Mouse (Mus musculus): ENCODE measurements around the gene Il4ra.

Il4ra gene

DNA sequence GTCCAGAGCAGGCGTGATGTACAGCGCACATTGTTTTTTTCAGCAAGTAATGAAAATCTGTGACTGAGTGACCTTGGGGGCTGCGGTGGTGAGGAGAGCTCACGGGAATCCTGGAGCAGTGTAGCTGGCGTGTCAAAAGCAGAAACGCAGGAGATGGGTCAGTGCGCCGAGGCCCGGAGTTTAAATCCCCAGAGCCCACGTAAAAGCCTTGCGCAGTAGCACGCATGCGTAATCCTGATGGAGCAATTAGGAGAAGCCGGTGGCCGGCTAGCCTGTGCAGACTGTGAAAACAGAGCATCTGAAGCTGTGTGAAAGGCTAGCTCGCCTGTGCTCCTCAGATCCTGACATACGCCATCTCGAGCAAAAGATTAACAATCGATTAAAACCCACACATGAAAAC lies 20.0 kb downstream of the Il4ra start:
- no peak for DNase-seq (ENCODE audit: low read depth, low spot score)

DNA sequence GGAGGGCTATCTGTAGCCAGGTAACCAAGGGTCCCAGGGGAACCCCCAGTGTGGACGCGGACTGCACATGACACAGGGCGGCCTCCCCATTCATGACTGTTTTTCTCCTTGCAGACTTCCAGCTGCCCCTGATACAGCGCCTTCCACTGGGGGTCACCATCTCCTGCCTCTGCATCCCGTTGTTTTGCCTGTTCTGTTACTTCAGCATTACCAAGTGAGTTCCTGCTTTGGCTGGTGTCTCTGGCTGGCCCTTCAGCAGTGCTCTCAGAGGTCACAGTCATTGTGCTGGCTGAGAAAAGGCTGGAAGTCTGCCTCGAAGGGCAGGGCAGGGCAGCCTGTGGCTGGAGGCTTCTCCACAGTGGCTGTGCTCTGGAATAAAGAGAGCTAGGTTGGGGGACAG lies 20.8 kb downstream of the Il4ra start:
- DNase-seq (ENCODE audit: low read depth, low spot score) = no peak

DNA sequence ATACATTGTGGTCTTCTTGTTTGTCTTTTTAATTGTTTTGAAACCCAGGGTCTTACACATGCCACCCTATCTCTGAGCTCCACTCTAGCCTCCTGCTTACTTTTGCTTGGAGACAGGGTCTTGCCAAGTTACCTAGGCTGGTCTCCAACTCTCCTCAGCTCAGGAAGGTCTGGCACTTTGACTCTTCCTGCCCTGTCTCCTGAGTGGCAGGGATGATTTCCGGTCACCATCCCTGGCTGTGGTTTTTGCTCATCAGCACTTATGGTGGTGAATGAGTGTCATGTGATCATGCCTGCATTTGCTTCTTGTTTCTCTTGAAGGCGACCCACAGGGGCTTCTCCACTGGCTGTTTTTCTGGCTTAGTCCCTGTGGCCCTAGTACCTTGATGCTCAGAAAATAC lies 21.9 kb downstream of the Il4ra start:
- DNase-seq (ENCODE audit: low read depth, low spot score) = no peak

GRCm38 (mm10) chr7:125574832-125575231 lies 22.9 kb downstream of the Il4ra start:
- DNase-seq (ENCODE audit: low read depth, low spot score) = no peak

DNA sequence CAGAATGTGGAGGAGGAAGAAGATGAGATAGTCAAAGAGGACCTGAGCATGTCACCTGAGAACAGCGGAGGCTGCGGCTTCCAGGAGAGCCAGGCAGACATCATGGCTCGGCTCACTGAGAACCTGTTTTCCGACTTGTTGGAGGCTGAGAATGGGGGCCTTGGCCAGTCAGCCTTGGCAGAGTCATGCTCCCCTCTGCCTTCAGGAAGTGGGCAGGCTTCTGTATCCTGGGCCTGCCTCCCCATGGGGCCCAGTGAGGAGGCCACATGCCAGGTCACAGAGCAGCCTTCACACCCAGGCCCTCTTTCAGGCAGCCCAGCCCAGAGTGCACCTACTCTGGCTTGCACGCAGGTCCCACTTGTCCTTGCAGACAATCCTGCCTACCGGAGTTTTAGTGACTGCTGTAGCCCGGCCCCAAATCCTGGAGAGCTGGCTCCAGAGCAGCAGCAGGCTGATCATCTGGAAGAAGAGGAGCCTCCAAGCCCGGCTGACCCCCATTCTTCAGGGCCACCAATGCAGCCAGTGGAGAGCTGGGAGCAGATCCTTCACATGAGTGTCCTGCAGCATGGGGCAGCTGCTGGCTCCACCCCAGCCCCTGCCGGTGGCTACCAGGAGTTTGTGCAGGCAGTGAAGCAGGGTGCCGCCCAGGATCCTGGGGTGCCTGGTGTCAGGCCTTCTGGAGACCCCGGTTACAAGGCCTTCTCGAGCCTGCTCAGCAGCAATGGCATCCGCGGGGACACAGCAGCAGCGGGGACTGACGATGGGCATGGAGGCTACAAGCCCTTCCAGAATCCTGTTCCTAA lies 24.0 kb downstream of the Il4ra start:
- DNase-seq (ENCODE audit: low read depth, low spot score) = no peak

DNA sequence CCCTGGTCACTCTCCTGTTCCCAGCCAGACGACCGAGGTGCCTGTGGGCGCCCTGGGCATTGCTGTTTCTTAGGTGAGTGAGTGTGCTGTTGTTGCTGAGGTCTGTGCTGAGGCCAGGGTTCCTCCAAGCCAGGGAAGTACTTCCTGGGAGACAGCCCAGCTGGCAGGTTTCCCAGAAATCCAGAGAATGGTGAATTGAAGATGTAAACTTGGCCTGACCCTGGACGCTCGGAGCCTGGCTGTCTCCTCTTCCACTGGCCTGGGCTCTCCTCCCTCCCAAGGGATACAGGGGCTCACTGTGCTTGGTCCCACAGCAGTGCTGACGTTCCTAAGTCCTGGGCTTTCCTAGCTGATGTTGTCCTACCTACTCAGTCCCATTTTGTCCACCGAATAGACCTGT lies 25.1 kb downstream of the Il4ra start:
- DNase-seq (ENCODE audit: low read depth, low spot score) = no peak

- DNase-seq (ENCODE audit: low read depth, low spot score) = no peak
Observed at GRCm38 (mm10) chr7:125577486-125578088, 25.7 kb downstream of the Il4ra start.

- DNase-seq (ENCODE audit: low read depth, low spot score) = no peak
Observed at GRCm38 (mm10) chr7:125578106-125578505, 26.2 kb downstream of the Il4ra start.

DNA sequence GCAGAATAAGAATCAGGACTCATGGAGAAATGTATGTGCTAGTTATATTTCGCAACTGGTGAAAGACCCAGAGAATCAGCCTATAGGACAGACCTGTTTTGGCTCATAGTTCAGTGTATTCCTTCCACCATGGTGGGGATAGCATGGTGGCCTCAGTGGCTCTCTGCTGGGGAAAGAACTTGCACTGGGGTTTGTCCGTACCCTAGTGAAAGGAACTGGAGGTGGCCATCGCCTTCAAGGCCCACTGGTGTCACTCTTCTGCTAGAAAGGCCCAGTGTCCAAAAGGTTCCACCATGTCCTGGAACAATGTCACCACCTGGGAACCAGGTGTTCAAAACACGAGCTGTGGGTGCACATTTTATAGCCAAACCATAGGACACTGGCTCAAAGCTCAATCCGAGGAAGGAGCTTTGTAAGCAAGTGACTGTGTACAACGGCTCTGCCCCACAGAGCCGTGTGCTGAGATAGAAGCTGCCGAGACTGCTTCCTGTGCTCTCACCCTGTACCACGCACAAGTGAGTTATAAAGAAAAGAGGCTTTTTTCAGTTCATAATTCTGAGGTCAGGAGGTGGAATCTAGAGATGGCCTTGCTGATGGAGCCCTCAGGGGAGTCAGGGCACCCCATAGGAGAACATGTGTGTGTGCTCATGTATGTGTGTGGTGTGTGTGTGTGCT lies 27.8 kb downstream of the Il4ra start:
- DNase-seq (ENCODE audit: low read depth, low spot score) = no peak

- no peak for DNase-seq (ENCODE audit: low read depth, low spot score)
Observed at GRCm38 (mm10) chr7:125580220-125580549, 28.3 kb downstream of the Il4ra start.

- DNase-seq (ENCODE audit: low read depth, low spot score) = no peak
Observed at GRCm38 (mm10) chr7:125580625-125581316, 28.9 kb downstream of the Il4ra start.

GRCm38 (mm10) chr7:125581317-125581672 lies 29.4 kb downstream of the Il4ra start:
- DNase-seq (ENCODE audit: low read depth, low spot score) = peak; percentile 82

GRCm38 (mm10) chr7:125583325-125584004 lies 31.5 kb downstream of the Il4ra start:
- DNase-seq (ENCODE audit: low read depth, low spot score) = peak; percentile 63

DNA sequence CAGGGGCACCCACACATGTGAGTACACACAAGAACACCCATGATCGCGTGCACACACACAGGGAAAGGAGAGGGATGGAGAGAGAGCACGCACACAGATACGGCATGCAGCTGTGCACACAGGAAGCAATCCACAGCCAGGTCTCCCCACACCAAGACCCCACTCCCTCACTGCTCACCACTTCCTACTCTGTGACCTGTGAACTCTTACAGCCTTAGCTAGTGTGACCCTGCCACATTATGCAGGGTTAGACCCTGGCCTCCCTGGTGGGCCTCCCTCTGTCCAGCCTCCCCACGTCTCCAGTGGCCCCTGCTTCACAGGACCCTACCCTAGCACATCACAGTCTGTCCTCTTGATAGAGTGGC lies 32.1 kb downstream of the Il4ra start:
- DNase-seq (ENCODE audit: low read depth, low spot score) = no peak

DNA sequence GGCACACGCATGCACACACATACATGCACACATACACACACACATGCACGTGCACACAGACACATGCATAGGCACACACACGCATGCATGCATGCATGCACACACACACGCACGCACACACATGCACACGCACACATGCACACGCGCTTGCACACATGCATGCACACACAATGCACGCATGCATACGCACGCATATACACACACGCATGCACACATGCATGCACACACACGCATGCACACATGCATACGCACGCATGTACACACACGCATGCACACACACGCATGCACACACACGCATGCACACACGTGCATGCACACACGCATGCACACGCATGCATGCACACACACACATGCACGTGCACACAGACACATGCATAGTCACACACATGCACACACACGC lies 34.4 kb downstream of the Il4ra start:
- DNase-seq (ENCODE audit: low read depth, low spot score) = no peak

DNA sequence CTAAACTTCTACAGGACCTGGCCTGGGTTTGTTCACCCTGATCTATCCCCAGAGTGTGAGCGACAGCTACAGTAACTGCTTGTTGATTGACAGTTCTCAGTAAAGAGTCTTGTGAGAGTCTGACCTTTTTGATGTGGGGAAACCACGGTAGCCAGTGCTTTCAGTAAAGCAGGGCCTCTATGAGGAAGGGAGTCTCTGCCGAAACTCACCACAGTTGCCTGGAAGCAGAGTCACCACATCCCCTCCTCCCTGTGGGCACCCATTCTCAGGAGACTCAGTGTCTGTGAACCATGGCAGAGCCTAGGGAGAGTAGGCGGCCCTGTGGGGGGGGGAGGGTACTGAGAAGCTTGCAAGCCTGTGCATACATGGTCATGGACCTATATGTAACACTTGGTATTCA lies 36.8 kb downstream of the Il4ra start:
- DNase-seq (ENCODE audit: low read depth, low spot score) = no peak

GRCm38 (mm10) chr7:125589896-125590295 lies 38.0 kb downstream of the Il4ra start:
- no peak for DNase-seq (ENCODE audit: low read depth, low spot score)

DNA sequence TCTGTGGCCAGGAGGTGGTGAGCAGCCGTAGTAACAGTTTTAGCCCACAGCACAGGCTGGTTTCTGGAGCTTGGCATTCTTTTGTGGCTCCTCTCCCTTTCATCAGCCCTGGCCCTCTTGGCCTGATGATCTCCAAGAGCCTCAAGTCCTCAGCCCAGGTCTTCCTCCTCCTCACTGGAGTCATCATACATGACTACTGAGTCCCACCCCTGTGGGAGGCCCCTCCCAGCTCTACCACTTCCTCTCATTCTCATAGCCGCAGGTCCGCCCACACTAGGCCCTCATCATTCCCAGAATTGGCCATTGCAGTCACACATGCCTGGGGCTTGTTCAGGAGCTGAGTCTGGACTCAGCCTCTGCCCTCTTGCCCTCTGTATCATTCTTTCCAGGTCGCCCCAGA lies 41.9 kb downstream of the Il4ra start:
- DNase-seq (ENCODE audit: low read depth, low spot score) = no peak

DNA sequence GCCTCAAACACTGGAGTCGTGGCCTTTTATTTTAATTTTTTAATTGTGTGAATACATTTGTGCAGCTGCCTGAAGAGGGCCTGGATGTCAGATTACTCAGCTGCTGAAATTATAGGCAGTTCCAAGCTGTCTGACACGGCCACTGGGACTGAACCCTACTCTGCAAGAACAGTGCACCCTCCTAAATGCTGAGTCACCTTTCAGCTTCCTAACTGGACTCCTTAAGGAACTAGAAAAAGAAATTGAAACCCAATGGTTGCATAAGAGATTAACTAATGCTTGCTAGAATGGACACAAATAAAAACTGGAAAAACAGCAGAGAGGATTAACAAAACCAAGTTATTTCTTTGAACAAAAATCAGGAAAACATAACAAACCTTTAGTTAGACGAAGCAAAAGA lies 44.5 kb downstream of the Il4ra start:
- peak; percentile 41 for DNase-seq (ENCODE audit: low read depth, low spot score)

GRCm38 (mm10) chr7:125597083-125597482 lies 45.2 kb downstream of the Il4ra start:
- no peak for DNase-seq (ENCODE audit: low read depth, low spot score)

DNA sequence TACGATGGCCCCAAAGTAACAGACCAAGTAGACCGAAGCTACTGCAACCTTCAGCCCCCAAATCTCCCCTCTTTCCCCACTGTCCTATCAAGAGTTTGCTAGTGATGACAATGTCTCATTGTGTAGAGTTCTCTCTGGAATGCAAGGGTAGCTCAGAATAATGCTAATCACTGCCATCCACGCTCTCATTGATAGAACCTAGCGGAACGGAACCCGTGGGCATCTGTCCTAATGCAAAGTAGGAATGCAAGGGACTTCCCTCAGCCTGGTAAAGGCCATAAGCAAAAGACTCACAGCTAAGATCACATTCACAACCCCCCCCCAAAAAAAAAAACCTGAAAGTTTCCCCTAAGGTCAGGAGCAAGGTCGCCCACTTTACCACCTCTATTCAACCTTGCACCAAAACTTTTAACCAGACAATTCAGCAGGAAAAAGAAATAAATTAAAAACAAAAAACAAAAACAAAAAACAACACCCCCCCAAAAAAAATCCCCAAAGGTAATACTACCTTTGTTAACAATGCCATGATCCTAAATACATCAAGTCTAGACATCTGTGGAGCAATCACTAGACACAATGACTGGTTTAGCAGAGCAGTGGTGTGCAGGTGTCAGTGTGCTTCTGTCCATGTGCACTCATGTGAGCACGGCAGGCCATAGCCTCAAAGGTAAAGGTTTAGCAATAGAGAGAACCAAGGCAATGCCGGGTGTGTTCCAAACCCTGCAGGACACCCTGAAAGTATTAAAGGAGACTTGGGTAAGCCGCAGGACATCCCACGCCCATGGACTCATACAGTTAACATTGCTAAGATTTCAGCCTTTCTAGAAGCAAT lies 45.8 kb downstream of the Il4ra start:
- DNase-seq (ENCODE audit: low read depth, low spot score) = peak; percentile 85
